Mouse (Mus musculus) heart, postnatal 10 days (tissue): ENCODE results near the gene Olfr148. TPM values are rescaled to one million over a fixed set of nuclear protein-coding genes. Genes with fewer than 3 reads are reported as not detected.

Experiments
- DNase-seq, 2 experiments: peaks; one replicate each; pipeline ENCODE4 v3.0.0; 2021
- intact Hi-C: fragments of 180-260 bp; cut with DNase I; formaldehyde crosslinking; loops from one replicate; pipeline ENCODE4 v1.15.1; 2025
- total RNA-seq, 2 experiments: library from RNA; stranded (reverse); gene quantifications; 2 replicates each; pipeline ENCODE4 v1.2.3; 2021

Gene Olfr148
- not detected for total RNA-seq

DNA sequence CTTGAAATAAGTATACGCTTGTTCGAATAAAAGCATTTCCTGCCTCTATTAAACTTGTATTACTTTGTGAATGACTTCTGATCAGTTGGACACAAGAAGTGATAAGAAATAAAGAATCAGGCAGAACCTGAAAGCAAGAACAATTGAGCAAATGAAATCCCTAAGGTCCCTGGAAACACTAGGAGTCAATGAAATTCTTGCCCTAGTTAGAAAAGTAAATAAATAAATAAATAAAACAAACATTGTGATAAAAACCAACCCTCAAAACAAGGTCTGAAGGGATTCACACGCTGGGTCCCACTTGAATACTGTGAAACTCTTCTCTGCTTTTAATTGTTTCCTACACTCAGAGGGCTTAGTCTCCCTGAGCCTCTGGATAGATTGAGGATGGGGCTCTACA is at the start of gene Olfr148:
Gene Olfr148 (plus strand): TSS at position 301 of the 400 bp plus-strand sequence.
- DNase-seq, result no peak
- intact Hi-C loops, result no loop called here

DNA sequence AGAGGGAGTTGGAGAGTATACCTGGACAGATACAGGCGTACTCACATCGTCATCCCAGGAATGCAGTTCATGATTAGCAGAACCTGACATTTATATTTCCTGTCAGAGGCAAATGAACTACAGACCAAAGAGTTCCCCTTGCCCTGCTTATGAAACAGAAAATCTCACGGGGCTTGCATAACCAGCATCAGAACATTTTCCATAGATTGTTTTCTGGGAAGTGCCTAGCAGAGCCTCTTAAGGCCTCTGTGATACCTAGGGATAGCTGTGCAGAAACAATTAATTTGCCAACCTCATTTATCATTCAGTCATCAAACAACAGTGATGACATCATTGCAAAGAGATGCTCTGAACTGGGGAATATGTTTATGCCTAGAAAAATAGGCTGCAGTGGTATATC is 35.0 kb upstream of the Olfr148 start, which contains the start of gene Olfr959:
Gene Olfr959 (minus strand): TSS at position 101 of the 400 bp plus-strand sequence.
- intact Hi-C loops, result no loop called here
- no peak for DNase-seq

DNA sequence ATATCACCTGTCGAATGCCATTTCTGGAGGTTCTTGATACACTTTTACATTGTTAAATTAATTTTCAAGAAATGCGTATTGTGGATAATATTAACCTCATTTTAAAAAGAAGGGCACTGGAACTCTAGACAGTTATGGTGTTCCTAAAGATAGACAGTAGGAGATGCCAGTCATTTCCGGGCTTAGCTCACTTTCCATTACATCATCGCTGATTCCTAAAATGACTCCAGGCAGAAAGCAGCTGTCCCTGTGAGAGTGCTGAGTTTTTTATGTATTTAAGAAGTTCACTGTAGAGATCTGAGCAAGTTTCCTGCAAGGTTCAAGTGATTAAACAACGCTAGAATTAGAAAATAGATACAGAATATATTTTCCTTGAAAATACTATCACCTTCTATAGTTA is 33.4 kb upstream of the Olfr148 start:
- DNase-seq, result peak; percentile 38 to 44
- intact Hi-C loops, result no loop called here

DNA sequence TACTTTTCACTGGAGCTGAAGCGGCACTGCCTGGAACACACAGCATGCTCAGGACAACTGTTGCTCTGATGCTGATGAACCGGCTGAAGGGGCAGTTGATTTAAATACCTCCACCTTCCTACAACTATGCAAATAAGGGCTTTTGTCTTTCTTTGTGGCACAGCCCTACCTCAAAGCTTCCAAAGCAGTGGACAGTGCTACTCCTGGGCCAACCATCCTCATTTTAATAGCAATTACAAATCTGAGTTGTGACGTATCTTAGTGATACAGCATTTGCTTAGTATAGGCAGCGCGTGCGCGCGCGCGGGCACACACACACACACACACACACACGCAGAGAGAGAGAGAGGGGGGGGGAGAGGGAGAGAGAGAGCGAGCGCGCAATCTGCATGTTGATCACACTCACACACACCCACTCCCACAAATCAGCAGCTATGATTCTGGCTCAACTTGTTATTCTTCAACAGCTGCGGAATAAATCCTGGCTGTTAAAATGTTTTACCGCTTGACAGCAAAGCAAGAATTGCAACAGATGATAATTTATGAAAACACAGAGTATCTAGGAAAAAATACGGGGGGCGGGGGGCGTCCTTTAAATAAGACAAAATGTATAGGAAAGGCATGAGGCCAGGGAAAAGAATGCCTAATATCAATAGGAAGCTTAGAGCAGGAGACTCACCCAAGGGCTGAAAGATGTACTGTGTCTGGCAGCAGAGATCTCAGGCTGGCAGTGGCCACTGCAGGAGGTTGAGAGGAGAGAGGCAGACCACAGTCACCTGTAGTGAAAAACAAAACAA is 7.7 kb upstream of the Olfr148 start:
- intact Hi-C loops, result no loop called here
- DNase-seq, result peak; percentile 2

DNA sequence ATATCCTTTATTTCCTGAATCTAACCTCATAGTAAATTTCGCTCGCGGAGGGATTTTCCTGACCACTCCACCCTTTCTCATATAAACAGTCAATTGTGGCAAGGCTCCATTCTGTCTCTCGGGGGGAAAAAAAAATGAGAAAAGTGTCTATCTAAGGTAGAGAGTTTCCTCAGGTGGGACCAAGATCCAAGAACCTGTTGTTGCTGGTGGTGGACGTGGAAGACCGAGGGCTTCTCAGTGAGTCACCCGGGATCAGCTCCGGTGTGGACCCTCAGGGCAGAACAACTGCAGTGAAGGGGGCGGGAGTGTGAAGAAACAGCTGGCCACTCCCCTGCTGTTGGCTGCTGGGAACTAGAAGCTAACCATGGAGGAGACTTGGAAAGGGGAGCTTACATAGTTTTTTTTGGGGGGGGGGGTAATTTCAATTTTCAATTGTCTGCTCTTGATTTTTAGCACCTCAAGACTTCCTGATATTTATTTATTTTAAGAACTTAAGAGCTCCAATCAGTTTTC is 7.1 kb upstream of the Olfr148 start:
- DNase-seq, result peak; percentile 15 to 43
- intact Hi-C loops, result no loop called here

DNA sequence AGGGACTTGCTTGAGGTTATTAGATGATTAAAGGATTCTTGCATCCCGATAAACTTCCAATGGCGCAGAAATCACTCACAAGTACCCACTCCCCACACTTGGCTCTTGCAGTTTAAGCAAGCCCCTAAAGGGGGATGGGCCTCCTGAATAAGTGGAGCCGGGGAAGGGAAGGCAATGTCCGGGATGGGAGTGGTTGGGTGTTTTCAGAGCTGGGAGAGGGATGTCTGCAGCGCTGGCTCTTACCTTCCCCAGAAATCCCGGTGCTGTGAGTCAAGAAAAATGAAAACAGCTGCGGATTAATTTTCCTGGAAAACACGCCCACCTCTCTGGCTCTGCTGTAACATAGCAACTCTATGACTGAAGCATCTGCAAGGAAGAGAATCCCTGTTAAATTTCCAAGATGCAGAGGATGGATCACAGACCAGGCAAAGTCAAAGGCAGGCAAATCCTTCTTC is 6.4 kb upstream of the Olfr148 start, which contains the start of gene AW551984:
Gene AW551984 (minus strand): TSS at position 405 of the 455 bp plus-strand sequence.
- peak; percentile 9 to 16 for DNase-seq
- intact Hi-C loops, result no loop called here

DNA sequence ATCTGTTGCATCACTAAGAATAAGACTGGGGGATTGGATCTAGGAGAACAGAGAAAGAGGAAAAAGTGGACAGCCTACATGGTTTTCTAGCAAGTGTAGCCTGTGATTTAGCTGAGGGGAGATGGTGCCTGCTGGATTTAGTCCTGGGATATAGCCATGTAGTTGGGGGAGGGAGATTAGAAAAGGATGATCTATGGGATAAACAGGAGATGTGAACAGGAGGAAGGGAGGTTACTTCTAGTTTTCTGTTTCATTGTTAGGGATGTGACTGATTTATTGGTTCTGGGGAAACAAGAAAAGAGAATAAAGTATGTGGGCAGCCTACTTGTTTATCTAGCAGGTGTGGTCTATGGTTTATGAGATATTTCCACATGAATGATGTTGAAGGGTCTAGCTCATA is 2.0 kb upstream of the Olfr148 start:
- intact Hi-C loops, result no loop called here

DNA sequence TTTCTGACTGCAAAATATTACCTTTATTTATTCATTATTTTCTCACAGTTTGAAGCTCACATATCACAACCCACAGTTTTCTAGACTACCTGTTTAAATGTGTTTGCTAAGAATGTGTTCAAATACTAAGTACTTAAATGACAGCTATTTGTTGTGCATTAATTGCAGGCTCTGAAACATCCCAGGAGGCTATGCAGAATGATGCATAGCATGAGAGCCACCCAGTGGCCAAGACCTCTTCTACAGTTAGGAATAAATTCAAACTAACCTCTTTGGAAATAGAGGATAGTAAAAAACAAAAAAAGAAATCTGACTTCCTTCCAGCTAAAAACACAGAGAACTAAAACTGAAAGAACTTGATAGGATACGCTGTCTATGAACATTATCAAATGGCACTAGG is 1.5 kb downstream of the Olfr148 start:
- intact Hi-C loops, result loop anchor here (1.0 kb wide), 1 partner anchor 103 kb away; no protein-coding TSS in a partner anchor
- DNase-seq, result peak; percentile 21 to 35

More for the DNA sequence above, 2.0 kb upstream of the Olfr148 start:
- DNase-seq, result no peak

DNA sequence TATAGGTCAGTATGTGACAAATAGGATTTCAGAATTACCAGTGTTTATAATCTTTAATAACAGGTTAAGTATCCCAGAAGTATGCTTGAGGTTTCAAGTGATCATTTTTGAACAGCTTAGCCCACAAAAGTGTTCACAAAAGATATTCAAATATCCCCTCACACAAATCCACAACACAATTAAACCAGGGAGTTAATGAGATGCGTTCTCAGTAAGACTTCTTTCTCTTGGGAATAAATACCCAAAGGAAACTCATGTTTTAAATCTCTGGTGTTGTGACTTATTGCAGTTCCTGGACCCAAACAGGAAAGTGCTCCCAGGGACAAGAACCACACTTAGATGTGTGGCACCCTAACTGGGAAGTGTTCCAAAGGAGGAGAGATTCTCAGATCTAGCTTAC is 10.6 kb downstream of the Olfr148 start, which contains the start of gene Olfr960:
Gene Olfr960 (plus strand): TSS at position 301 of the 400 bp plus-strand sequence.
- DNase-seq, result no peak
- intact Hi-C loops, result no loop called here

DNA sequence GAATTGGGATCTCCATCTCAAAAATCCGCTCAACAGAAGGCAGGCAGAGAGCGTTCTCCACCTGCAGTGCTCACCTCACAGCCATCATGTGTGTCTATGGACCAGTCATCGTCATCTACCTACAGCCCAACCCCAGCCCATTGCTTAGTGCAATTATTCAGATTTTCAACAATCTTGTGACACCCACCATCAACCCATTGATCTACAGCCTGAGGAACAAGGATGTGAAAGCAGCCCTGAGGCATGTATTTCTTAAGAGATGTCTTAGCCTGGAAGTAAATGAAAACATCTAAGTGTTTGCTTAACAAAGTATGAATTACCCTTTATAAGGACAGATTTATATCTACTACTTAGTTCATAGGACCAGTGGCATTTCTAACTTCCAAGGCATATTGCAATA is 13.3 kb downstream of the Olfr148 start:
- intact Hi-C loops, result no loop called here
- no peak for DNase-seq

DNA sequence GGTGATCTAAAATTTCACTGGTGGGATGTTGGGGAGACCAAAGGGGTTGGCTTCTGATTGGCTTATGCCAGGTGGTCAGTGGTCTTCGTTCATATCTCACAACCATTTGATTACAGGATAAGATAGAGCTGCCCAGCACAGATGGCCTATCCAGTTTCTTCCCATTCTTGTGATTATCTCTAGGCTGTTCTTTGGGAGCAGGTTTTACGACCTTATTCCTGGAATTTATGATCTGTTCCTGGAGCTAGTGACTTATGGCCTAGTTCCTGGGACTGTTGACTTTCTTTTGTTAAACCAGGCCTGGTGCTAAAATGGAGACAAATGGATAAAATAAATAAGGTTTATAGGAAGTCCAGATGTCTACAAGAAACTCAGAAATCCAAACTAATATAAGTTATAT is 14.3 kb downstream of the Olfr148 start:
- intact Hi-C loops, result no loop called here

DNA sequence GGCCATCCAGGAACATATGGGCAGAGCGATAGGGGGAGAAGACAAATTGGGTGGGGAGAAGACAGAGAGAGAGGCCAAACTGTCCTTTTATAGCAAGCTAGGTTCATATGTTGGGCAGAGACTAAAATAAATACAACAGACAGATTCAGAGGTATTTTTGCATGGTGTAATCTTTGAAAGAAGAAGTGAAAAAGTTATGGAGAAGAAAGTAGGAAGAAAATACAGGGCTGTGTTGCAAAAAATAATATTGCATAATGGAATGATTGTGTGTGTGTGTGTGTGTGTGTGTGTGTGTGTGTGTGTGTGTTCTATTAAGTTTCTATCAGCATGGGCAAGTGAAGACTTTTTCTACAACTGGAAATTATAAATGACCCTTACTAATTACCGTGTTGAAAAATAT is 18.6 kb downstream of the Olfr148 start:
- no peak for DNase-seq
- intact Hi-C loops, result no loop called here

More for the DNA sequence above, 14.3 kb downstream of the Olfr148 start:
- no peak for DNase-seq

DNA sequence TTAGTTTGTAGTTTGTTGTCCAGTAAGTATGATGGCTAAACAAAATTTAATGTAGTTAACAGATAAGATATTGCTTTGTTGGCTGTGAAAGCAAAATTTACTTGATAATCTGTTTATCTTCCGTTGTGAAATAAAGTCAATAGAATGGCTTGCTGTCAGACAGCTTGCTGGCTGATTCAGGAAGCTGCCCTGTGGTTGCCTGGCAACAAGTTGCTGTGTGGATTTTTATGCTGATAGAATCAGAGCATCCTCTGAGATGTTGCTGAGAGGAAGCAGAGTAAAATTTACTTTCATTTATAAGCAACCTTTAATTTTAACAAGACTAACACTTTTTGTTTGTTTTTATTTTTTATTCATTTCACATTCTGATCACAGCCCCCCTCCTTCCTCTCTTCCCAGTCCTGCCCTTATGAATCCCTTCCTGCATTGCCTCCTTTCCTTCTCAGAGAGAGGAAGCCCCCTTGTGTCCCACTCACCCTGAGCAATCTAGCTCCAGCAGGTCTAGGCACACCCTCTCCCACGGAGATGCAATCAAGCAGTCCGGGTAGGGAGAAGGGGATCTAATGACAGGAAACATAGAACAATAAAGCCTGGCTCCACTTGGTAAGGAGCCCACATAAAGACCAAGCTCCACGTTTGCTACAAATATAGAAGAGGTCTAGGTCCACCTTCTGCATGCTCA is 23.6 kb downstream of the Olfr148 start:
- DNase-seq, result no peak
- intact Hi-C loops, result no loop called here

DNA sequence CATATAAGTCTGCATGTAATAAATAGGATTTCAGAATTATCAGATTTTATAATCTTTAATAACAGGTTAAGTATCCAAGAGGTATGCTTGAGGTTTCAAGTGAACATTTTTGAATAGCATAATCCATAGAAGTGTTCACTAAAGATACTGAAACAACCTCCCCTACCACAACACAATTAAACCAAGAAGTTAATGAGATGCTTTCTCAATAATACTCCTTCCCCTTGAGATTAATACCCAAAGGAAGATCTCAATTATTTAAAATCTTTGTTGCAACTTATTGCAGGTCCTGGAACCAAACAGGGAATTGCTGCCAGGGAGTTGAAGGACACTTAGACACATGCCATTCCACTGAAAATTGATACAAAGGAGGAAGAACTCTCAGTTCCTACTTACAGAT is 34.3 kb downstream of the Olfr148 start, which contains the start of gene Olfr961:
Gene Olfr961 (plus strand): TSS at position 301 of the 400 bp plus-strand sequence.
- no peak for DNase-seq
- intact Hi-C loops, result no loop called here

DNA sequence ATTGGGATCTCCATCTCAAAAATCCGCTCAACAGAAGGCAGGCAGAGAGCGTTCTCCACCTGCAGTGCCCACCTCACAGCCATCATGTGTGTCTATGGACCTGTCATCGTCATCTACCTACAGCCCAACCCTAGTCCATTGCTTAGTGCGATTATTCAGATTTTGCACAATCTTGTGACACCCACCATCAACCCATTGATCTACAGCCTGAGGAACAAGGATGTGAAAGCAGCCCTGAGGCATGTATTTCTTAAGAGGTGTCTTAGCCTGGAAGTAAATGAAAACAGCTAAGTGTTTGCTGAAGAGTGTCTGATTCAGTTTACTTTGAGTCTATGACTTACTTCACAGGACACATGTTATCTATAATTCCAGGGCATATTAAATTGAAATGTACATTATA is 36.9 kb downstream of the Olfr148 start:
- intact Hi-C loops, result no loop called here
- DNase-seq, result no peak

DNA sequence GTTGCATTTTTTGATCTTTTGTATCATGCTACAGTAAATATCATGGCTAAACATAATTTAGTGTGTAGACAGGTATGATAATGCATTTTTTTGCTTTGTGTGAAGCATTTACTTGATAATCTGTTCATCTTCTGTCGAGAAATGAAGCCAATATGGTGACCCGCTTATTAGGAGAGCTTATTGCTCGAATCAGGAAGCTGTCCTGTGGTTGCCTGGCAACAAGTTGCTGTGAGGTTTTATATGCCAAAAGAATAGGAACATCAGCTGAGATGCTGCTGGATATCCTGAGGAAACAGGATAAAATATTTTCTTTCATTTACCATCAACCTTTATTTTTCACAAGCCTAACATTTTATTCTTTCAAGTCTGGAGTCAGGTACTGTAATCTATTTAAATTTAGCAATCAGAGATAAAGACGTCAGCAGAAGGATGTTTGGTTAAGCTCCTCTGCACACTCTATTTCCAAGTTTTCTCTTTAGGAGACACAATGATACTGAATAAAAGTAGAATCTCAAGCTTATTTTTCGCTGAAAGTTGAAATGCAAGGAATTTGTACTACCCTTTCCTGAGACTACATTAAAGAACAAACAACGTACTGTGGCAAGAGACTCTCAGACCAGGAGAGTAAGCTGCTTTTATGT is 44.4 kb downstream of the Olfr148 start:
- intact Hi-C loops, result no loop called here
- DNase-seq, result no peak

Other genes with a start within 250 kb of the Olfr148 start
- not detected for gene Olfr951, start 223.2 kb upstream of the Olfr148 start, total RNA-seq
- not detected for gene Olfr952, start 183.5 kb upstream of the Olfr148 start, total RNA-seq
- not detected for gene Olfr954, start 154.0 kb upstream of the Olfr148 start, total RNA-seq
- not detected for gene Olfr955, start 138.7 kb upstream of the Olfr148 start, total RNA-seq
- not detected for gene Olfr44, start 116.7 kb upstream of the Olfr148 start, total RNA-seq
- not detected for gene Olfr957, start 94.8 kb upstream of the Olfr148 start, total RNA-seq
- not detected for gene Olfr958, start 56.6 kb upstream of the Olfr148 start, total RNA-seq
- gene Olfr959, start 35.1 kb upstream of the Olfr148 start, total RNA-seq, result not detected
- 1 to 10 TPM; 2.3 to 3.8 TPM for gene AW551984, start 6.3 kb upstream of the Olfr148 start, total RNA-seq
- gene Olfr960, start 10.7 kb downstream of the Olfr148 start, total RNA-seq, result not detected
- not detected for gene Olfr961, start 34.4 kb downstream of the Olfr148 start, total RNA-seq
- not detected for gene Olfr963, start 56.5 kb downstream of the Olfr148 start, total RNA-seq
- not detected for gene Olfr149, start 96.5 kb downstream of the Olfr148 start, total RNA-seq
- not detected for gene Olfr965, start 100.7 kb downstream of the Olfr148 start, total RNA-seq
- gene Olfr150, start 120.3 kb downstream of the Olfr148 start, total RNA-seq, result not detected
- not detected for gene Olfr967, start 135.6 kb downstream of the Olfr148 start, total RNA-seq
- gene Olfr968, start 172.6 kb downstream of the Olfr148 start, total RNA-seq, result not detected
- not detected for gene Olfr969, start 180.3 kb downstream of the Olfr148 start, total RNA-seq
- gene Olfr970, start 198.2 kb downstream of the Olfr148 start, total RNA-seq, result not detected
- not detected for gene Olfr971, start 226.2 kb downstream of the Olfr148 start, total RNA-seq